Mouse (Mus musculus) hindbrain, embryonic 12.5 days (tissue): ENCODE measurements around the gene Serpinc1. TPM values are rescaled to one million over a fixed set of nuclear protein-coding genes. Genes with fewer than 3 reads are reported as not detected.
"Not testable (repeated sequence)": the region's sequence is repeated elsewhere in the genome, so short reads cannot be mapped to it uniquely, and the experiment has no call there.

Source experiments
- ATAC-seq: fragments of 200-750 bp; cut with Nextera tagmentation; 2 replicates; pipeline ENCODE4 v1.8.0; 2017; ENCODE audit warnings: moderate TSS enrichment; ENCODE audit not compliant: low FRiP score
- H3K27ac ChIP-seq: fragments of 300-500 bp; sonication (generic); 2 replicates; pipeline ENCODE4 v1.5.1; 2016; ENCODE audit warnings: mild to moderate bottlenecking
- H3K27me3 ChIP-seq: fragments of 300-500 bp; sonication (generic); 2 replicates; pipeline ENCODE4 v1.6.1; 2016; ENCODE audit warnings: mild to moderate bottlenecking
- H3K36me3 ChIP-seq: fragments of 300-500 bp; sonication (generic); 2 replicates; pipeline ENCODE4 v1.6.1; 2016; ENCODE audit warnings: mild to moderate bottlenecking
- H3K4me1 ChIP-seq: fragments of 300-500 bp; sonication (generic); 2 replicates; pipeline ENCODE4 v1.6.1; 2016
- H3K4me2 ChIP-seq: fragments of 300-500 bp; sonication (generic); replicated peaks from 2 replicates; pipeline ENCODE4 v1.6.1; 2016; ENCODE audit warnings: mild to moderate bottlenecking
- H3K4me3 ChIP-seq: fragments of 300-500 bp; sonication (generic); 2 replicates; pipeline ENCODE4 v1.5.1; 2016; ENCODE audit warnings: mild to moderate bottlenecking
- H3K9ac ChIP-seq: fragments of 300-500 bp; sonication (generic); 2 replicates; pipeline ENCODE4 v1.6.1; 2016; ENCODE audit warnings: mild to moderate bottlenecking, moderate library complexity
- H3K9me3 ChIP-seq: fragments of 300-500 bp; sonication (generic); replicated peaks from 2 replicates; pipeline ENCODE4 v1.6.1; 2016; ENCODE audit warnings: mild to moderate bottlenecking
- WGBS: fragments of 180-500 bp; shearing (Covaris S2); methylation state at CpG from one replicate; pipeline ENCODE4 v1.1.7; 2016; 5-methylcytosine and 5-hydroxymethylcytosine counted together
- polyA plus RNA-seq: library from polyadenylated mRNA; unstranded; fragments of >200 nt; fragmentation: Nextera tagmentation; extraction: Ambion mirVana; gene quantifications from 2 replicates; pipeline ENCODE4 v1.2.1, GENCODE M21; 2016

The Serpinc1 gene
- 2.6 and 2.9 TPM in 2 replicates for polyA plus RNA-seq

GRCm38 (mm10) chr1:160978071-160978735 is at the start of gene Serpinc1:
Gene Serpinc1 (plus strand): TSS chr1:160978585.
- no peaks in the 10 kb centered on the region for H3K27me3 ChIP-seq
- H3K9me3 ChIP-seq = no peaks in the 10 kb centered on the region
- H3K4me2 ChIP-seq = no peak within 1 kb of the TSS
- no peaks in the 10 kb centered on the region for H3K4me1 ChIP-seq
- WGBS = 93% methylated on average over 4 of the region's 4 CpGs
- H3K36me3 ChIP-seq = peaks cover 3% of the 10 kb centered on the region; the same call in 1 of the 2 replicates
- no peak within 1 kb of the TSS for H3K27ac ChIP-seq
- no peak for ATAC-seq
- no peak within 1 kb of the TSS for H3K4me3 ChIP-seq
- no peak within 1 kb of the TSS for H3K9ac ChIP-seq

- Histone ChIP-seq H3K9me3 (no peaks in the 10 kb centered on the region), H3K36me3 (peaks cover 10% of the 10 kb centered on the region), H3K4me2 (no peak overlapping the region), H3K27ac (no peak overlapping the region), H3K4me3 (no peak overlapping the region), H3K9ac (no peak overlapping the region), H3K27me3 (no peaks in the 10 kb centered on the region), H3K4me1 (no peaks in the 10 kb centered on the region)
- ATAC-seq = no peak
These were observed 47.1 kb upstream of the Serpinc1 start for GRCm38 (mm10) chr1:160931320-160931719.

GRCm38 (mm10) chr1:160933896-160934482 is 44.4 kb upstream of the Serpinc1 start:
- no peaks in the 10 kb centered on the region for H3K27me3 ChIP-seq
- no peaks in the 10 kb centered on the region for H3K4me1 ChIP-seq
- H3K4me2 ChIP-seq = no peak overlapping the region
- WGBS = 71% methylated on average over 4 of the region's 4 CpGs
- no peak overlapping the region for H3K4me3 ChIP-seq
- H3K9ac ChIP-seq = no peak overlapping the region
- H3K9me3 ChIP-seq = no peaks in the 10 kb centered on the region
- H3K36me3 ChIP-seq = peaks cover 20% of the 10 kb centered on the region
- ATAC-seq = no peak
- no peak overlapping the region for H3K27ac ChIP-seq

GRCm38 (mm10) chr1:160935551-160935950 is 42.8 kb upstream of the Serpinc1 start:
- Histone ChIP-seq H3K9ac (no peak overlapping the region), H3K4me2 (no peak overlapping the region), H3K9me3 (no peaks in the 10 kb centered on the region), H3K27ac (no peak overlapping the region), H3K4me3 (no peak overlapping the region), H3K4me1 (no peaks in the 10 kb centered on the region), H3K27me3 (no peaks in the 10 kb centered on the region), H3K36me3 (peaks cover 24% of the 10 kb centered on the region)
- peak; percentile 54; the same call in 1 of the 2 replicates for ATAC-seq
- 92% methylated on average over 6 of the region's 6 CpGs for WGBS

GRCm38 (mm10) chr1:160963199-160963598 is 15.2 kb upstream of the Serpinc1 start:
- Histone ChIP-seq H3K36me3 (peaks cover 67% of the 10 kb centered on the region), H3K4me2 (no peak overlapping the region), H3K4me1 (no peaks in the 10 kb centered on the region), H3K27ac (no peak overlapping the region), H3K4me3 (no peak overlapping the region), H3K9ac (no peak overlapping the region), H3K27me3 (no peaks in the 10 kb centered on the region), H3K9me3 (no peaks in the 10 kb centered on the region)
- 95% methylated on average over 7 of the region's 7 CpGs for WGBS
- ATAC-seq = no peak

GRCm38 (mm10) chr1:160967268-160967667 is 11.1 kb upstream of the Serpinc1 start:
- 98% methylated on average over 1 of the region's 1 CpGs for WGBS
- ATAC-seq = no peak
- no peaks in the 10 kb centered on the region for H3K9me3 ChIP-seq
- no peak overlapping the region for H3K9ac ChIP-seq
- H3K36me3 ChIP-seq = peaks cover 64% of the 10 kb centered on the region
- no peaks in the 10 kb centered on the region for H3K27me3 ChIP-seq
- no peak overlapping the region for H3K4me2 ChIP-seq
- no peaks in the 10 kb centered on the region for H3K4me1 ChIP-seq
- no peak overlapping the region for H3K4me3 ChIP-seq
- no peak overlapping the region for H3K27ac ChIP-seq

- WGBS = 91% methylated on average over 5 of the region's 5 CpGs
- no peak overlapping the region for H3K4me2 ChIP-seq
- H3K36me3 ChIP-seq = peaks cover 52% of the 10 kb centered on the region
- H3K9me3 ChIP-seq = no peaks in the 10 kb centered on the region
- ATAC-seq = no peak
- no peaks in the 10 kb centered on the region for H3K4me1 ChIP-seq
- no peak overlapping the region for H3K4me3 ChIP-seq
- no peak overlapping the region for H3K27ac ChIP-seq
- no peaks in the 10 kb centered on the region for H3K27me3 ChIP-seq
- no peak overlapping the region for H3K9ac ChIP-seq
These were observed 9.7 kb upstream of the Serpinc1 start for GRCm38 (mm10) chr1:160968643-160969042.

- H3K4me2 ChIP-seq = no peak overlapping the region
- no peaks in the 10 kb centered on the region for H3K27me3 ChIP-seq
- H3K36me3 ChIP-seq = peaks cover 3% of the 10 kb centered on the region; the same call in 1 of the 2 replicates
- H3K9me3 ChIP-seq = no peaks in the 10 kb centered on the region
- no peak overlapping the region for H3K4me3 ChIP-seq
- H3K4me1 ChIP-seq = no peaks in the 10 kb centered on the region
- H3K27ac ChIP-seq = no peak overlapping the region
- no peak overlapping the region for H3K9ac ChIP-seq
- no peak for ATAC-seq
- 80% methylated on average over 5 of the region's 5 CpGs for WGBS
These were observed 1.6 kb downstream of the Serpinc1 start for GRCm38 (mm10) chr1:160980021-160980420.

- Histone ChIP-seq H3K9ac (no peak overlapping the region), H3K36me3 (no peaks in the 10 kb centered on the region), H3K27me3 (no peaks in the 10 kb centered on the region), H3K4me2 (no peak overlapping the region), H3K27ac (no peak overlapping the region), H3K4me1 (no peaks in the 10 kb centered on the region), H3K9me3 (no peaks in the 10 kb centered on the region), H3K4me3 (no peak overlapping the region)
- ATAC-seq = no peak
- WGBS = 83% methylated on average over 8 of the region's 8 CpGs
These were observed 2.3 kb downstream of the Serpinc1 start for GRCm38 (mm10) chr1:160980537-160981234.

- Histone ChIP-seq H3K4me1 (no peaks in the 10 kb centered on the region), H3K4me2 (no peak overlapping the region), H3K9ac (no peak overlapping the region), H3K4me3 (no peak overlapping the region), H3K27ac (no peak overlapping the region), H3K27me3 (no peaks in the 10 kb centered on the region), H3K9me3 (no peaks in the 10 kb centered on the region), H3K36me3 (no peaks in the 10 kb centered on the region)
- no peak for ATAC-seq
- WGBS = 93% methylated on average over 4 of the region's 4 CpGs
These were observed 3.0 kb downstream of the Serpinc1 start for GRCm38 (mm10) chr1:160981337-160981736.

- Histone ChIP-seq H3K4me1 (no peaks in the 10 kb centered on the region), H3K9ac (no peak overlapping the region), H3K4me3 (no peak overlapping the region), H3K36me3 (no peaks in the 10 kb centered on the region), H3K27ac (no peak overlapping the region), H3K4me2 (no peak overlapping the region), H3K27me3 (no peaks in the 10 kb centered on the region), H3K9me3 (no peaks in the 10 kb centered on the region)
- no peak for ATAC-seq
- WGBS = 95% methylated on average over 3 of the region's 3 CpGs
These were observed 4.5 kb downstream of the Serpinc1 start for GRCm38 (mm10) chr1:160982887-160983286.

GRCm38 (mm10) chr1:160984731-160985130 is 6.3 kb downstream of the Serpinc1 start:
- H3K9ac ChIP-seq, ATAC-seq, H3K36me3 ChIP-seq, H3K27me3 ChIP-seq, H3K9me3 ChIP-seq, H3K4me2 ChIP-seq, H3K4me3 ChIP-seq, H3K4me1 ChIP-seq, H3K27ac ChIP-seq: not testable (repeated sequence)
- 72% methylated on average over 1 of the region's 1 CpGs for WGBS
